Mouse (Mus musculus) C2C12 (cell line): ENCODE measurements around the gene Ttll10.

ENCODE experiments used
- CEBPB ChIP-seq: IDR thresholded peaks from one replicate; pipeline ENCODE4 v1.6.1; 2011; ENCODE audit warnings: low read depth, mild to moderate bottlenecking, control low read depth, moderate library complexity
- CTCF ChIP-seq: IDR thresholded peaks from one replicate; pipeline ENCODE4 v1.5.1; 2011; ENCODE audit not compliant: control insufficient read depth, insufficient read depth, insufficient read length
- MYOD1 ChIP-seq: IDR thresholded peaks from one replicate; pipeline ENCODE4 v1.6.1; 2011; ENCODE audit warnings: low read depth; ENCODE audit not compliant: control insufficient read depth, insufficient read length
- USF1 ChIP-seq: IDR thresholded peaks from one replicate; pipeline ENCODE4 v1.6.1; 2011; ENCODE audit warnings: low read depth, mild to moderate bottlenecking, control low read depth, moderate library complexity

DNA sequence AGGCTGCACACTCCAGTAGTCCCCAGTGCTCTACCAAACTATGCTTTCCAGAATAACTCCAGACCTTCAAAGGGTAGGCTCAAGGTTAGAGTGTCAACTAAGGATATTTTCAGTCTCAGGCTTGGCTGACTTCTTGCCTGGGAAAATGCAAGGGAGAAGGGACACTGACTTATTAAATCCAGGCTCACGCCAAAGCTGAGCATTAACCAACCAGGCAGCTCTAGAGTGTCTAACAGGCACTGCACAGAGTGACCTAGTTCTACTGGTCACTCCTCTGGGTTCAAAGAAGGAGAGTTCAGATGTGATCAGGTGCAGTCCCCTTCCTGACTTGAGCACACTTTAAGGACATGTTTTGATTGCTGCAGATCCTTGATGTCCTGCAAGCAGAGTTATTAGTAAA lies 33.6 kb upstream of the Ttll10 start:
- no peak for TF ChIP-seq CTCF
- no peak for TF ChIP-seq MYOD1
- TF ChIP-seq CEBPB: no peak
- no peak for TF ChIP-seq USF1
